Mouse (Mus musculus): ENCODE measurements around the gene Rps27rt.

- no peak for TF ChIP-seq CTCF (IDR thresholded peaks at IDR 0.05; ENCODE audit: extremely low read depth, insufficient read depth, insufficient read length, insufficient replicate concordance)
- no peak for TF ChIP-seq POLR2A (IDR thresholded peaks at IDR 0.05; ENCODE audit: low read depth, low read length)
Observed at GRCm38 (mm10) chr9:115030581-115030980, 48.0 kb upstream of the Rps27rt start.
